Mouse (Mus musculus) intestine, embryonic 16.5 days (tissue): ENCODE results near the gene Tph2. TPM values are rescaled to one million over a fixed set of nuclear protein-coding genes. Genes with fewer than 3 reads are reported as not detected.

Experiments
- ATAC-seq: fragments of 200-750 bp; cut with Nextera tagmentation; 2 replicates; pipeline ENCODE4 v1.8.0; 2017; ENCODE audit warnings: moderate TSS enrichment, moderate library complexity
- H3K27ac ChIP-seq: fragments of 300-500 bp; sonication (generic); 2 replicates; pipeline ENCODE4 v1.5.1; 2014; ENCODE audit warnings: mild to moderate bottlenecking, low read length
- H3K27me3 ChIP-seq: fragments of 300-500 bp; sonication (generic); replicated peaks from 2 replicates; pipeline ENCODE4 v1.6.1; 2014; ENCODE audit warnings: low read length, control low read depth, mixed read lengths; ENCODE audit not compliant: control insufficient read depth, insufficient read depth
- H3K36me3 ChIP-seq: fragments of 300-500 bp; sonication (generic); 2 replicates; pipeline ENCODE4 v1.6.1; 2014; ENCODE audit warnings: low read length, control low read depth; ENCODE audit not compliant: control insufficient read depth, insufficient read depth
- H3K4me1 ChIP-seq: fragments of 300-500 bp; sonication (generic); 2 replicates; pipeline ENCODE4 v1.6.1; 2014; ENCODE audit warnings: low read length, control low read depth, mixed read lengths; ENCODE audit not compliant: control insufficient read depth, insufficient read depth
- H3K4me2 ChIP-seq: fragments of 300-500 bp; sonication (generic); 2 replicates; pipeline ENCODE4 v1.6.1; 2014; ENCODE audit warnings: low read depth, low read length, control low read depth
- H3K4me3 ChIP-seq: fragments of 300-500 bp; sonication (generic); 2 replicates; pipeline ENCODE4 v1.5.1; 2014; ENCODE audit warnings: mild to moderate bottlenecking, low read length
- H3K9ac ChIP-seq: fragments of 300-500 bp; sonication (generic); 2 replicates; pipeline ENCODE4 v1.6.1; 2014; ENCODE audit warnings: low read depth, low read length
- H3K9me3 ChIP-seq: fragments of 300-500 bp; sonication (generic); 2 replicates; pipeline ENCODE4 v1.6.1; 2016; ENCODE audit warnings: low read length, control low read depth; ENCODE audit not compliant: control insufficient read depth
- WGBS: fragments of 180-500 bp; shearing (Covaris S2); extraction: QIAGEN DNeasy Blood & Tissue Kit; methylation state at CpG from one replicate; pipeline ENCODE4 v1.1.7; 2014; 5-methylcytosine and 5-hydroxymethylcytosine counted together
- polyA plus RNA-seq: library from polyadenylated mRNA; unstranded; fragments of >200 nt; fragmentation: Nextera tagmentation; extraction: Ambion mirVana; gene quantifications from 2 replicates; pipeline ENCODE4 v1.2.1, GENCODE M21; 2015

The Tph2 gene
- polyA plus RNA-seq: not detected in 2 replicates

GRCm38 (mm10) chr10:115184697-115185096 lies at the start of gene Tph2:
Tph2 (minus strand) TSS chr10:115185022.
- no peaks in the 10 kb centered on the region for H3K4me1 ChIP-seq
- peak; percentile 79 for ATAC-seq
- H3K9ac ChIP-seq: no peak within 1 kb of the TSS
- H3K27me3 ChIP-seq: no peaks in the 10 kb centered on the region
- 8% methylated on average over 9 of the region's 9 CpGs for WGBS
- H3K4me3 ChIP-seq: no peak within 1 kb of the TSS
- no peak within 1 kb of the TSS for H3K27ac ChIP-seq
- no peaks in the 10 kb centered on the region for H3K9me3 ChIP-seq
- H3K4me2 ChIP-seq: no peak within 1 kb of the TSS
- no peaks in the 10 kb centered on the region for H3K36me3 ChIP-seq

GRCm38 (mm10) chr10:115233798-115234197 lies 49.0 kb upstream of the Tph2 start:
- H3K9ac ChIP-seq: no peak overlapping the region
- peaks cover 6% of the 10 kb centered on the region; the same call in 1 of the 2 replicates for H3K36me3 ChIP-seq
- WGBS: 88% methylated on average over 3 of the region's 3 CpGs
- no peak overlapping the region for H3K4me2 ChIP-seq
- no peaks in the 10 kb centered on the region for H3K27me3 ChIP-seq
- H3K9me3 ChIP-seq: no peaks in the 10 kb centered on the region
- no peak overlapping the region for H3K4me3 ChIP-seq
- H3K27ac ChIP-seq: no peak overlapping the region
- H3K4me1 ChIP-seq: no peaks in the 10 kb centered on the region
- no peak for ATAC-seq

GRCm38 (mm10) chr10:115232513-115232912 lies 47.7 kb upstream of the Tph2 start:
- no peak for ATAC-seq
- H3K27me3 ChIP-seq: no peaks in the 10 kb centered on the region
- H3K4me1 ChIP-seq: no peaks in the 10 kb centered on the region
- H3K4me3 ChIP-seq: no peak overlapping the region
- H3K27ac ChIP-seq: no peak overlapping the region
- no peak overlapping the region for H3K9ac ChIP-seq
- no peak overlapping the region for H3K4me2 ChIP-seq
- WGBS: 86% methylated on average over 3 of the region's 3 CpGs
- H3K9me3 ChIP-seq: no peaks in the 10 kb centered on the region
- 0 out of 2 replicates have a peak, but pooled peaks cover 4% of the 10 kb centered on the region for H3K36me3 ChIP-seq

DNA sequence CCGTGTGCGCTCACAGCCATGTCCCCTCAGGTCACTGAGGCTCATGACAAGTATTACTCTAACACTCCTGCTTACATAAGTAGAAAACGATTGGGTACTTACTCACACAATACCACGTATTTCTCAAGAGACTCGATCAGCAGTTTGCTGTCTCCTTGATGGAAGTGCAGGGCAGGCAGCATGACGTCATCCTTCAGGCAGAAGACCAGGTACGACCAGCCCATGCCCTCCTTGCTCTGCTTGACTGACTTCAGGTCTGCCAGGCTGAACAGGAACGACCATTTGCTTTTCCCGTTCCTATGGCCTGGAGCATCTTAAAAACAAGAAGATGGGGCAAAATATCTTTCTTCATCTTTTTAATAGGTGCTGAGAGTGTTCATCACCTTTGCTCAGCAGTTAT lies 44.2 kb upstream of the Tph2 start:
- no peaks in the 10 kb centered on the region for H3K4me1 ChIP-seq
- H3K27me3 ChIP-seq: no peaks in the 10 kb centered on the region
- no peak overlapping the region for H3K27ac ChIP-seq
- 0 out of 2 replicates have a peak, but pooled peaks cover 2% of the 10 kb centered on the region for H3K36me3 ChIP-seq
- H3K4me2 ChIP-seq: no peak overlapping the region
- 87% methylated on average over 9 of the region's 9 CpGs for WGBS
- ATAC-seq: no peak
- H3K9me3 ChIP-seq: no peaks in the 10 kb centered on the region
- H3K9ac ChIP-seq: no peak overlapping the region
- no peak overlapping the region for H3K4me3 ChIP-seq

DNA sequence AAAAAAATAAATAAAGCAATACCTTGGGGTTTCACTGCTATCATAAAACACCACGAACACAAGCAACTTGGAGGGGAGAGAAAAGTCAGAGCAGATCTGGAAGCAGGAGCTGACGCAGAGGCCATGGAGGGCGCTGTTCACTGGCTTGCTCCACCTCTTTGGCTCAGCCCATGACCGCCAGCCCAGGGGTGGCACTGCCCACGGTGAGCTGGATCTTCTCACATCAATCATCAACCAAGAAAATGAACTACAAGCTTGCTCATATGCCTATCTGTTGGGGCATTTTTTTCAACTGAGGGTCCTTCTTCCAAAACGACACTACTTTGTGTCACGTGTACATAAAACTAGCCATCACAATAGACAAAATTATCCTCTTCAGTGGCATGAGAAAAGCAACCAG lies 41.8 kb upstream of the Tph2 start:
- Histone ChIP-seq H3K36me3 (no peaks in the 10 kb centered on the region), H3K4me2 (no peak overlapping the region), H3K4me3 (no peak overlapping the region), H3K27ac (no peak overlapping the region), H3K4me1 (no peaks in the 10 kb centered on the region), H3K9me3 (no peaks in the 10 kb centered on the region), H3K27me3 (no peaks in the 10 kb centered on the region), H3K9ac (no peak overlapping the region)
- ATAC-seq: no peak
- WGBS: 90% methylated on average over 7 of the region's 7 CpGs

- H3K9ac ChIP-seq: no peak overlapping the region
- H3K36me3 ChIP-seq: 0 out of 2 replicates have a peak, but pooled peaks cover 3% of the 10 kb centered on the region
- no peaks in the 10 kb centered on the region for H3K9me3 ChIP-seq
- H3K27ac ChIP-seq: no peak overlapping the region
- H3K4me1 ChIP-seq: no peaks in the 10 kb centered on the region
- no peak overlapping the region for H3K4me2 ChIP-seq
- no peak for ATAC-seq
- H3K4me3 ChIP-seq: no peak overlapping the region
- no peaks in the 10 kb centered on the region for H3K27me3 ChIP-seq
- 87% methylated on average over 3 of the region's 3 CpGs for WGBS
Measured at GRCm38 (mm10) chr10:115223845-115224244, 39.0 kb upstream of the Tph2 start.

GRCm38 (mm10) chr10:115212916-115213580 lies 28.2 kb upstream of the Tph2 start:
- Histone ChIP-seq H3K36me3 (peaks cover 15% of the 10 kb centered on the region), H3K27ac (no peak overlapping the region), H3K4me1 (no peaks in the 10 kb centered on the region), H3K9ac (no peak overlapping the region), H3K4me3 (no peak overlapping the region), H3K27me3 (no peaks in the 10 kb centered on the region), H3K9me3 (no peaks in the 10 kb centered on the region), H3K4me2 (no peak overlapping the region)
- WGBS: 96% methylated on average over 11 of the region's 11 CpGs
- no peak for ATAC-seq

DNA sequence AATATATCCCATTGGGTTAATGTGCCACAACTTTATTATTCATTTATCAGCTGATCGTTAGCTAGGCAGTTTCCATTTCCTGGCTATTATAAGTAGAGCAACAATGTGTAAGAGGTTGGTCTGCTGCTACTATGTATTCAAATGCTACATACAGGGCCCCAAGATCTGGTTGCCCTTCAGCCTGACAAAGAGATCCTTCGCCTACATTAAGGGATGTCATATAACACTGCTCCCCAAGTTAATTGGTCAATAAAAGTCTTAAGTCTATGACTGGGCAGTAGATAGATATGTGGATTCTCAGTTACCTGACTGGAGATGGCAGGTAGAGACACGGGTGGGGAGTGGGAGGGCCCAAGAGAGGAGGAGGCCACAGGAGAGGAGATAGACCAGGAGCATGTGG lies 21.0 kb upstream of the Tph2 start:
- H3K4me1 ChIP-seq: peaks cover 7% of the 10 kb centered on the region; the same call in 1 of the 2 replicates
- no peak overlapping the region for H3K27ac ChIP-seq
- ATAC-seq: peak; percentile 89
- WGBS: 65% methylated on average over 3 of the region's 3 CpGs
- H3K27me3 ChIP-seq: no peaks in the 10 kb centered on the region
- H3K9ac ChIP-seq: no peak overlapping the region
- no peaks in the 10 kb centered on the region for H3K9me3 ChIP-seq
- peaks cover 7% of the 10 kb centered on the region; the same call in 1 of the 2 replicates for H3K36me3 ChIP-seq
- no peak overlapping the region for H3K4me2 ChIP-seq
- H3K4me3 ChIP-seq: no peak overlapping the region

DNA sequence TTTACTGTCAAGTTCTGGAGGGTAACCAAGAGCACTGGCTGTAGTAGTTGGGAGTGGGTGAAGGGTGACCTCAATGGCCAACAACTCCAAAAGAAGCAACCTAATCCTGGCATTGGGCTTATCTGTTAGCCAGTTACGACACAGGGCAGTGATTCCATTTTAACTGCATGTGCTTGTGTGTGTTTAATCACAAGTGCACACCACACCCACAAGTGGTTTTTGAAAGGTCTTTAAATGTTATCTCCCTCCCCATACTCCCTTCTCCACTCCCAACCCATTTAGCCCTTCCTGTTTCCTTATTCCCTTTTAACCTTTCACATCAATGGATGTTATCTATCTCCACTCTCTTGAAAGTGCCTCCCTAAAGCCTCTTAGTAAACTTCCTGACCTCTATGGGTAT lies 20.5 kb upstream of the Tph2 start:
- Histone ChIP-seq H3K4me3 (no peak overlapping the region), H3K4me2 (no peak overlapping the region), H3K4me1 (peaks cover 7% of the 10 kb centered on the region; the same call in 1 of the 2 replicates), H3K27ac (no peak overlapping the region), H3K9ac (no peak overlapping the region), H3K27me3 (no peaks in the 10 kb centered on the region), H3K9me3 (no peaks in the 10 kb centered on the region), H3K36me3 (peaks cover 4% of the 10 kb centered on the region; the same call in 1 of the 2 replicates)
- peak; percentile 86 for ATAC-seq
- WGBS: 57% methylated on average over 1 of the region's 1 CpGs

GRCm38 (mm10) chr10:115191214-115191613 lies 6.4 kb upstream of the Tph2 start:
- 75% methylated on average over 7 of the region's 7 CpGs for WGBS
- no peaks in the 10 kb centered on the region for H3K9me3 ChIP-seq
- no peak overlapping the region for H3K9ac ChIP-seq
- no peak overlapping the region for H3K4me3 ChIP-seq
- ATAC-seq: no peak
- no peaks in the 10 kb centered on the region for H3K27me3 ChIP-seq
- H3K4me2 ChIP-seq: no peak overlapping the region
- H3K27ac ChIP-seq: no peak overlapping the region
- no peaks in the 10 kb centered on the region for H3K36me3 ChIP-seq
- H3K4me1 ChIP-seq: no peaks in the 10 kb centered on the region
